Mouse (Mus musculus) mouse embryonic stem cell (cell line): ENCODE results near the gene Zmiz1.

ENCODE experiments used
- in situ Hi-C, 2 experiments: fragments of 300-500 bp; cut with MboI; formaldehyde crosslinking; loops; 1 replicate in 1 of 2; 3 replicates in 1 of 2; pipeline ENCODE4 v1.14.3; 2019 to 2020; ENCODE audit warnings: low sequenced_read_pairs in 2 of 2, low pct_unique_long_range_greater_than_20kb in 1 of 2, mixed read lengths in 1 of 2; ENCODE audit not compliant: unreplicated experiment in 1 of 2

Zmiz1 gene

GRCm38 (mm10) chr14:25482404-25482803 lies 23.4 kb downstream of the Zmiz1 start:
- in situ Hi-C loops, result no loop called here

- in situ Hi-C loops, result no loop called here
Observed at GRCm38 (mm10) chr14:25483285-25483684, 24.3 kb downstream of the Zmiz1 start.

DNA sequence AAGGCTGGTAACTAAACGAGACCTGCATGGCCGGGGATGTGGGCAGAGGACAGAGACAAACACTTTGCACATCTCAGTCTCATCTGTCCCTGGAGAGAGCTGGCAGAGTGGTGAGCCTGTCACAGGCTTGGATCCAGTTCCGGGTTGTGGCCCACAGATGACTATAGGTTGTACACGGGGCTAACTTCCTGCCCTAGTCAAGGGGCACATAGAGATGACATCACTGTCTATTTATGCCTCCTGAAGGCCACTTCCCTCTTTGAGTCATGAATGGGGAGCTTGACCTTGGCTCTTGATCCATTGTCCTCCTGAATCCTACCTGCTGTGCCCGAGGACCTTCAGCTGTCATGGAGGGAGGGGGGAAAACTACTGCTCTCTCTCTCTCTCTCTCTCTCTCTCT lies 25.1 kb downstream of the Zmiz1 start:
- in situ Hi-C loops, result no loop called here

DNA sequence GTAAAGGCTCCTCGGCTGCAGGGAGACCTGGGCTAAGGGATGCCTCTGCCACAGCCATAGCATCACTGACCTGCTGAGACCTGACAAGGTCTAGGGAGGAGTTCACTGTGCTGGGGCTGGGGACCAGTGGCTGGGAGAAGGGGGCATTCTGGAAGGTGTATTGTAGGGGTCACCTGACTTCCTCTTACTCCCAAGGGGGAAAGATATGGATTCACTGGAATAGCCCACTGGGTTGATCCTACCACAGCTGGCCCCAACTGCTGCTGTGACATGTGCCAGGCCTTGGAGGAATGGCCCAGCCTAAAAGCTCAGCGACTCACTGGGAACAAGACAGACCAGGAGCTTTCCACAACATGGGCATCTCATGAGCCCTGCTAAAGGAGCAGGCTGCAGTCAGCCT lies 27.2 kb downstream of the Zmiz1 start:
- in situ Hi-C loops, result no loop called here

DNA sequence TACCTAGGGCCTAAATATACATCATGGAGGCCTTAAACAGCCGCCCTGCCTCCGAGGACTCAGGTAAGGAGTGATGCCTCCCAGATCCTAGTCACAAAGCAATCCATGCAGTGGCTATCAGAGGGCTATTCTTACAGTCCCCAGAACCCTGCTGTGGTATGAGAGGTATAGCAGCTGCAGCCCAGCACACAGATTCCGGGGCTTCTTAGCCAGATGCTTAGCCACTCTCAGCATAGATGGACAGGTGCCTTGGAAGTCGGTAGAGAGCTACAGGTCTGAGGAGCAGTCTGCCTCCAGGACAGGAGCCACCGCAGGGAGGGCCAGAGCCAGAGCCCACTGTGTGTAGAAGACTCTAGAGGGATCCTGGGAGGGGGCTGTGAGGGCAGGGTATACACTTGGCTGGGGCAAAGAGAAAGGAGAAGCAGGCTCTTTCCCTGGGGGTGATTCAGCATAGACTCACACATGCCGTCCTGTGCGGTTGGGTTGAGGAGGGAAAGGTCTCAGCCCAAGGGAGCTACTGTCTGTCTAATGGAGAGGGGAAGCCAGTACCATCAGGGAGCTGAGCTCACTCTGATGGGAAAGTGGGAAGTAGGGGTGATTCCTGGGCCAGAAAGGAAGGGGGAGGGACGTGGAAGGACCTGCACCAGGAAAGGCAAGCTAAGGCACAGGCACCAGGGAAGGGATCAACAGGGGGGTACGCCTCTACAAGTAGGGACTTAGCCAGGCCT lies 27.9 kb downstream of the Zmiz1 start:
- in situ Hi-C loops, result no loop called here

GRCm38 (mm10) chr14:25487470-25487955 lies 28.5 kb downstream of the Zmiz1 start:
- in situ Hi-C loops, result no loop called here

- in situ Hi-C loops, result no loop called here
Observed at GRCm38 (mm10) chr14:25488097-25488613, 29.2 kb downstream of the Zmiz1 start.

GRCm38 (mm10) chr14:25489336-25490078 lies 30.5 kb downstream of the Zmiz1 start:
- in situ Hi-C loops, result no loop called here

GRCm38 (mm10) chr14:25491961-25492360 lies 33.0 kb downstream of the Zmiz1 start:
- in situ Hi-C loops, result no loop called here

DNA sequence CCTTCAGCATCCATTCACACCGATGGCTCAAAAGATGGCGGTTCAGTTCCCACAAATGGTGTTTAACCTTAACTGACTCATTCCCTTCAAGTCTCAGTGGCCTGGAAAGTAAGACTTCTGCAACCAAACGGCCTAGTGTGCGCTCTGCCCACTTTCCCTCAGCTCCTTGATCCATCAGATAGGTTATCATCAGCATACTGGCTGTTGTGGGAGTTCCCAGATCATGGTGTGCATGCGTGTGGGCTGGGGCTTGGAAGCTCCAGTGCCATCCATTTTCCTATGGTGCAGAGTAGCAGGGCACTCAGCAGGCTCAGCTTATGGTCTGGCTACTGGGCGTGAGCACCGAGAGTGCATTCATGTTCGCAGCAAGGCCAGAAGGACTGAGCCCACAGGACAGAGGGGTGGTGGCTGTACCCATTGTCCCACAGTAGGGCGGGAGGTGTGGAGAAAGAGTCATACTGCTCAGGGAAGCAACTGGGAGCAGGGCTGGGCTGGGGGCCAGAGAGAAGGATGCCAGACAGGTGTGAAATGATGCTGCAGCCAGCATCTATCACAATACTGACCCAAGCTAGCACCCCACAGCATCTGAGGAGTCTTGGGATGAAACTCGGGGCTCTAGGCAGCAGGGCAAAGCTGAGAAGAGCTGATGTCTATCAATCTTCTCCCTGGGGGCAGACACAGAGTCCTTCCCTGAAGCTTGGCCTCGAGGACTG lies 33.7 kb downstream of the Zmiz1 start:
- in situ Hi-C loops, result no loop called here

- in situ Hi-C loops, result no loop called here
Observed at GRCm38 (mm10) chr14:25493301-25494241, 34.6 kb downstream of the Zmiz1 start.

GRCm38 (mm10) chr14:25494778-25495177 lies 35.8 kb downstream of the Zmiz1 start:
- in situ Hi-C loops, result no loop called here

DNA sequence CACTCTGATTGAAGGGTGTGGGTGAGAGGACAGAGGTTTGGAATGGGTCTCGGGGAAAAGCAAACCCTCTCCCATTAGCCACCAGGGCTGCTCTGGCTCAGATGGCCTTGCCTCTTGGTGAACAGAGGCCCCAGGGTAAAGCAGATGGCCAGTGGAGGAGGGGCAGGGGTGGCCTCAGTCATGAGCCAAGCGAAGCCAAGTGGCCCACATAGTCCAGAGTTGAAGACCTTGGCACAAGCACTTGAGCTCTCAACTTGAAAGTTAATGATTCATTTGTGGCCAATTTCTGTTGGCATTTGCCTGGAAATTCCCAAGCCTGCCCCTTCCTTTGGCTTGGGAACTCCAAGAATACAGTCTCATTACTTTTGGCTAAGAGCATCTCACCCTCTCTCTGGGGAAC lies 37.1 kb downstream of the Zmiz1 start:
- in situ Hi-C loops, result no loop called here

GRCm38 (mm10) chr14:25496989-25497388 lies 38.0 kb downstream of the Zmiz1 start:
- in situ Hi-C loops, result no loop called here

DNA sequence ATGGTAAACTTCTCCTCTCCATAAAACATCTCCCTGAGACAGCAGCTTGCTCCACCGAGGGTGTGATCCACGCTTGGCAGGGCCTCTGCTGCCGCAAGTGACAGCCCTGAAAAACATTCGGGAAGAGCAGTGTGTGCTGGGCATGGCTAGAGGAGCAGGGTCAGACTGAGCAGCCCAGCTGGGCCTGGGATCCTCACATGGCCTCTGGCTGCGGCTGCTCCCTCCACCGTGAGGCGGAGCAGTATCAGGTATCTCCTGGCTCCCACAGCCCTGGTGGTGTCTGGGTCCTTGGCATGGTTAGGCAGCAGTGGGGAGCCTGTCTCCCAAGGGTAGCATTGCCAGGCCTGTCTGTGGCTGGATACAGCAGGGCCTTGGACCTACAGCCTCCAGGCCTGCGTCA lies 38.6 kb downstream of the Zmiz1 start:
- in situ Hi-C loops, result no loop called here

DNA sequence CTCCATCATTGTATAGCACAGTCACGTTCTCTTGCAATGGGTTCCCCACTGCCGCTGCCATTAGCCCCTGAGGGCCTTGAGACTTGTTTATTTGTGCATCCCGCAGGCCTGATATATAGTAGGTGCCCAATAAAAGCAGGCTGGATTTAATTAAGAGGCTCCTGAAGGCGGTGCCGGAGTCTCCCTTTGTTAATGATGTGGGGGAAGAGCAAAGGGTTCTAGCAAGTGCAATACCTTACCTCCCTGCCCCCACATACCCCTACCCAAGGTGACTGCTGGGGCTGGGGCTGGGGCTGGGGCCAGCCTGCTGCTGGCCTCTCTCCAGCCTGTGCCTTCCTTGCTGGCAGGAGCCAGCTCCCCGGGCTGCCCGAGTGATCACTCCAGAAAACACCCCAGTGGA lies 39.4 kb downstream of the Zmiz1 start:
- in situ Hi-C loops, result no loop called here

GRCm38 (mm10) chr14:25499526-25499925 lies 40.5 kb downstream of the Zmiz1 start:
- in situ Hi-C loops, result no loop called here

GRCm38 (mm10) chr14:25500511-25501120 lies 41.6 kb downstream of the Zmiz1 start:
- in situ Hi-C loops, result no loop called here
